Mouse (Mus musculus) left cerebral cortex, postnatal 36 days (tissue): ENCODE data around the gene Fgfr2. TPM values are rescaled to one million over a fixed set of nuclear protein-coding genes. Genes with fewer than 3 reads are reported as not detected.
A peak's percentile ranks its signal among the peaks of the same experiment; 100 is the strongest.

ENCODE experiments used
- DNase-seq, 2 experiments: peaks; one replicate each; pipeline ENCODE4 v3.0.0; 2021 to 2022; ENCODE audit warnings: low spot score in 2 of 2, mixed read lengths in 1 of 2
- intact Hi-C: fragments of 180-260 bp; cut with DNase I; formaldehyde crosslinking; loops from one replicate; pipeline ENCODE4 v1.15.1; 2025
- total RNA-seq, 2 experiments: library from RNA; stranded (reverse); gene quantifications; 2 replicates each; pipeline ENCODE4 v1.2.3; 2021

Gene Fgfr2
- total RNA-seq, 2 experiments from 2014 or later = 41.6 to 46.6 TPM

- DNase-seq = peak in 1 of 2 experiments; percentile 20
- intact Hi-C loops = loop anchor here (5.0 kb wide), 1 partner anchor 56 kb away; the partner anchor contains the start of gene Chst15
Observed at GRCm38 (mm10) chr7:132373594-132374378, 749.4 kb downstream of the Fgfr2 start.

GRCm38 (mm10) chr7:132372752-132373513 is 750.2 kb downstream of the Fgfr2 start:
- intact Hi-C loops = loop anchor here (5.0 kb wide), 1 partner anchor 56 kb away; the partner anchor contains the start of gene Chst15
- no peak for DNase-seq

GRCm38 (mm10) chr7:132371832-132372231 is 751.3 kb downstream of the Fgfr2 start:
- intact Hi-C loops = loop anchor here (5.0 kb wide), 1 partner anchor 55 kb away; the partner anchor contains the start of gene Chst15
- DNase-seq = no peak

GRCm38 (mm10) chr7:132369784-132370183 is 753.4 kb downstream of the Fgfr2 start:
- intact Hi-C loops = loop anchor here (5.0 kb wide), 1 partner anchor 52 kb away; the partner anchor contains the start of gene Chst15
- no peak for DNase-seq

GRCm38 (mm10) chr7:132368859-132369258 is 754.3 kb downstream of the Fgfr2 start:
- intact Hi-C loops = no loop called here
- DNase-seq = no peak

- DNase-seq = no peak
- intact Hi-C loops = no loop called here
Observed at GRCm38 (mm10) chr7:132367344-132367743, 755.8 kb downstream of the Fgfr2 start.

GRCm38 (mm10) chr7:132365703-132366384 is 757.3 kb downstream of the Fgfr2 start:
- DNase-seq = no peak
- intact Hi-C loops = no loop called here

- no peak for DNase-seq
- intact Hi-C loops = no loop called here
Observed at GRCm38 (mm10) chr7:132365111-132365510, 758.0 kb downstream of the Fgfr2 start.

GRCm38 (mm10) chr7:132364506-132364905 is 758.6 kb downstream of the Fgfr2 start:
- no peak for DNase-seq
- intact Hi-C loops = no loop called here

GRCm38 (mm10) chr7:132360336-132360735 is 762.8 kb downstream of the Fgfr2 start:
- intact Hi-C loops = no loop called here
- no peak for DNase-seq

GRCm38 (mm10) chr7:132358709-132359108 is 764.4 kb downstream of the Fgfr2 start:
- intact Hi-C loops = no loop called here
- no peak for DNase-seq

GRCm38 (mm10) chr7:132358250-132358649 is 764.9 kb downstream of the Fgfr2 start:
- intact Hi-C loops = no loop called here
- DNase-seq = no peak

- intact Hi-C loops = no loop called here
- no peak for DNase-seq
Observed at GRCm38 (mm10) chr7:132357841-132358237, 765.3 kb downstream of the Fgfr2 start.

- intact Hi-C loops = no loop called here
Observed at GRCm38 (mm10) chr7:132356881-132357840, 766.0 kb downstream of the Fgfr2 start.

GRCm38 (mm10) chr7:132356185-132356584 is 767.0 kb downstream of the Fgfr2 start:
- DNase-seq = no peak
- intact Hi-C loops = no loop called here

More at GRCm38 (mm10) chr7:132356881-132357840, 766.0 kb downstream of the Fgfr2 start:
- DNase-seq = no peak

GRCm38 (mm10) chr7:132355767-132356166 is 767.4 kb downstream of the Fgfr2 start:
- DNase-seq = no peak
- intact Hi-C loops = no loop called here

GRCm38 (mm10) chr7:132349075-132349572 is 774.0 kb downstream of the Fgfr2 start:
- intact Hi-C loops = no loop called here
- DNase-seq = no peak

GRCm38 (mm10) chr7:132347273-132348045 is 775.7 kb downstream of the Fgfr2 start:
- no peak for DNase-seq
- intact Hi-C loops = no loop called here
